Mouse (Mus musculus) hindlimb bud, embryonic 11.5 days (tissue): Measurements from ENCODE around the gene Cxadr.

Experiments
- DNase-seq: peaks from one replicate; pipeline ENCODE4 v3.0.0-alpha.2; 2012; ENCODE audit warnings: low read depth, low spot score; ENCODE audit errors: extremely low spot score

Gene Cxadr

GRCm38 (mm10) chr16:78305606-78306100 is 4.4 kb downstream of the Cxadr start:
- DNase-seq, result no peak

GRCm38 (mm10) chr16:78306606-78307005 is 5.3 kb downstream of the Cxadr start:
- no peak for DNase-seq

GRCm38 (mm10) chr16:78307476-78308192 is 6.3 kb downstream of the Cxadr start:
- no peak for DNase-seq

GRCm38 (mm10) chr16:78309258-78309657 is 8.0 kb downstream of the Cxadr start:
- no peak for DNase-seq

GRCm38 (mm10) chr16:78313135-78313887 is 12.0 kb downstream of the Cxadr start:
- DNase-seq, result no peak

GRCm38 (mm10) chr16:78314026-78314425 is 12.7 kb downstream of the Cxadr start:
- no peak for DNase-seq

GRCm38 (mm10) chr16:78316849-78317248 is 15.6 kb downstream of the Cxadr start:
- DNase-seq, result no peak

GRCm38 (mm10) chr16:78317960-78318359 is 16.7 kb downstream of the Cxadr start:
- DNase-seq, result no peak

GRCm38 (mm10) chr16:78319711-78320110 is 18.4 kb downstream of the Cxadr start:
- DNase-seq, result no peak

- DNase-seq, result no peak
Measured at GRCm38 (mm10) chr16:78321559-78321958, 20.3 kb downstream of the Cxadr start.

- DNase-seq, result no peak
Measured at GRCm38 (mm10) chr16:78322140-78322539, 20.9 kb downstream of the Cxadr start.

- no peak for DNase-seq
Measured at GRCm38 (mm10) chr16:78325972-78326848, 24.9 kb downstream of the Cxadr start.

GRCm38 (mm10) chr16:78327562-78327961 is 26.3 kb downstream of the Cxadr start:
- no peak for DNase-seq

- no peak for DNase-seq
Measured at GRCm38 (mm10) chr16:78327999-78328398, 26.7 kb downstream of the Cxadr start.

GRCm38 (mm10) chr16:78337226-78337625 is 35.9 kb downstream of the Cxadr start:
- no peak for DNase-seq

- DNase-seq, result no peak
Measured at GRCm38 (mm10) chr16:78341356-78341755, 40.1 kb downstream of the Cxadr start.

GRCm38 (mm10) chr16:78342767-78343166 is 41.5 kb downstream of the Cxadr start:
- no peak for DNase-seq

GRCm38 (mm10) chr16:78343792-78344191 is 42.5 kb downstream of the Cxadr start:
- peak; percentile 39 for DNase-seq

- no peak for DNase-seq
Measured at GRCm38 (mm10) chr16:78346662-78347327, 45.5 kb downstream of the Cxadr start.

- DNase-seq, result no peak
Measured at GRCm38 (mm10) chr16:78347328-78347926, 46.1 kb downstream of the Cxadr start.
